Mouse (Mus musculus): Measurements from ENCODE around the gene Mmp19. TPM values are rescaled to one million over a fixed set of nuclear protein-coding genes. Genes with fewer than 3 reads are reported as not detected.

Gene Mmp19
- polyA plus RNA-seq, 1 experiment from 2014 or later = 0.30 TPM

GRCm38 (mm10) chr10:128840612-128841011, 49.9 kb downstream of the Mmp19 start:
- no peak overlapping the region for H3K4me3 ChIP-seq
- H3K27ac ChIP-seq = no peak overlapping the region
- no peaks in the 10 kb centered on the region for H3K27me3 ChIP-seq (ENCODE audit: low read depth, poor library complexity, severe bottlenecking)
- peaks cover 92% of the 10 kb centered on the region for H3K36me3 ChIP-seq
- no peaks in the 10 kb centered on the region for H3K9me3 ChIP-seq (replicated peaks)
- H3K4me1 ChIP-seq = peaks cover 9% of the 10 kb centered on the region; the same call in 1 of the 2 replicates
- DNase-seq (ENCODE audit: low spot score) = no peak

- Histone ChIP-seq H3K4me3 (no peak overlapping the region), H3K9me3 (replicated peaks) (no peaks in the 10 kb centered on the region), H3K4me1 (peaks cover 11% of the 10 kb centered on the region; the same call in 1 of the 2 replicates), H3K27ac (no peak overlapping the region), H3K27me3 (ENCODE audit: low read depth, poor library complexity, severe bottlenecking) (no peaks in the 10 kb centered on the region), H3K36me3 (peaks cover 90% of the 10 kb centered on the region)
- 91% methylated on average over 5 of the region's 5 CpGs for WGBS
- DNase-seq (ENCODE audit: low spot score) = no peak
These were observed 52.5 kb downstream of the Mmp19 start for GRCm38 (mm10) chr10:128843260-128843659.

GRCm38 (mm10) chr10:128845516-128845915, 54.8 kb downstream of the Mmp19 start:
- H3K27ac ChIP-seq = no peak overlapping the region
- H3K36me3 ChIP-seq = peaks cover 90% of the 10 kb centered on the region
- H3K27me3 ChIP-seq (ENCODE audit: low read depth, poor library complexity, severe bottlenecking) = no peaks in the 10 kb centered on the region
- DNase-seq (ENCODE audit: low spot score) = no peak
- no peaks in the 10 kb centered on the region for H3K9me3 ChIP-seq (replicated peaks)
- 79% methylated on average over 2 of the region's 2 CpGs for WGBS
- H3K4me3 ChIP-seq = no peak overlapping the region
- peaks cover 11% of the 10 kb centered on the region; the same call in 1 of the 2 replicates for H3K4me1 ChIP-seq

- no peaks in the 10 kb centered on the region for H3K9me3 ChIP-seq (replicated peaks)
- H3K4me1 ChIP-seq = peaks cover 11% of the 10 kb centered on the region; the same call in 1 of the 2 replicates
- H3K27ac ChIP-seq = no peak overlapping the region
- H3K27me3 ChIP-seq (ENCODE audit: low read depth, poor library complexity, severe bottlenecking) = no peaks in the 10 kb centered on the region
- H3K36me3 ChIP-seq = peaks cover 88% of the 10 kb centered on the region
- DNase-seq (ENCODE audit: low spot score) = no peak
- H3K4me3 ChIP-seq = no peak overlapping the region
- 96% methylated on average over 4 of the region's 4 CpGs for WGBS
These were observed 56.0 kb downstream of the Mmp19 start for GRCm38 (mm10) chr10:128846664-128847063.

DNA sequence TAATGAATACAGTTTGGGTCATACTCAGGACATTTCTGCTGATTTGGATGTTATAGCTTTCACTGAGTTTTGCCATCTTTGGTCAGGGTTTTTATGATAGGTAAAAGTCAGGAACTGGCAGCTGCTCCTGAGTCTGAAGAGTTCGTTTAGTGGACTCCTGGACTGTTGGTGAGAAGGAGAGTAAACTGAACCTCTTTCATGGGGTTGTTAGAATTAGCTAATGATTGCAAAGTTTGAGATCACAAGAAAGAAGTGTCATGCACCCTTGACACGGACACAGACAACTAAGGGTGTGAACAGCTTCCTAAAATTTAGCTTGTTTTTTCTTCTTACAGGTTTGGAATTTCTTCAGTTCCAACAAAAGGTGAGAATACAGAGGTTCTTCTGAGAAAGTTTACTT, 57.7 kb downstream of the Mmp19 start:
- H3K9me3 ChIP-seq (replicated peaks) = no peaks in the 10 kb centered on the region
- 57% methylated on average over 2 of the region's 2 CpGs for WGBS
- H3K4me3 ChIP-seq = no peak overlapping the region
- H3K4me1 ChIP-seq = peaks cover 11% of the 10 kb centered on the region; the same call in 1 of the 2 replicates
- no peaks in the 10 kb centered on the region for H3K27me3 ChIP-seq (ENCODE audit: low read depth, poor library complexity, severe bottlenecking)
- H3K36me3 ChIP-seq = peaks cover 88% of the 10 kb centered on the region
- no peak overlapping the region for H3K27ac ChIP-seq
- no peak for DNase-seq (ENCODE audit: low spot score)

DNA sequence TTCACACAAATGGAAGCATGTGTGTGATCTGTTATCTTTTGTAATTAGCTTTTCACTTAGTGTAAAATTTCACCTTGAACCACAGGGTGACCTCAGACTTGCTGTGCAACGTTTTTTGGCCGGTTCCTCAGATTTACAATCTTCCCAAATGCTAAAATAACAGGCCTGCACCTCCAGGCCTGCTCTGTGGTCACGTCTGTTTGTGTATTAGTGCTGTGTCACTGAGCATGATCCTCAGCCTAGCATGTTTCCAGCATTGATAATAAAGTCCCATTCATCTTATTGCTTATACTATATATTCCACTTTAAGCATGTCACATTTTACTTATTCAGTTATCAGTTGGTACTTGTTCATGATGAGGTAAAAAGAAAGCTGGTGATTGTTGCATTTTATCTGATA, 59.6 kb downstream of the Mmp19 start:
- Histone ChIP-seq H3K36me3 (peaks cover 81% of the 10 kb centered on the region), H3K4me1 (peaks cover 5% of the 10 kb centered on the region; the same call in 1 of the 2 replicates), H3K27ac (no peak overlapping the region), H3K9me3 (replicated peaks) (no peaks in the 10 kb centered on the region), H3K4me3 (no peak overlapping the region), H3K27me3 (ENCODE audit: low read depth, poor library complexity, severe bottlenecking) (no peaks in the 10 kb centered on the region)
- 83% methylated on average over 3 of the region's 3 CpGs for WGBS
- no peak for DNase-seq (ENCODE audit: low spot score)

Other genes starting within 250 kb of the Mmp19 start
- gene Zc3h10, start 243.1 kb upstream of the Mmp19 start, polyA plus RNA-seq (2016; fragmentation: Nextera tagmentation; extraction: Ambion mirVana) = 14.5 and 15.4 TPM in 2 replicates
- 3,499 and 3,829 TPM in 2 replicates for gene Rpl41, start 241.6 kb upstream of the Mmp19 start, polyA plus RNA-seq (2016; fragmentation: Nextera tagmentation; extraction: Ambion mirVana)
- 267 and 322 TPM in 2 replicates for gene Pa2g4, start 224.9 kb upstream of the Mmp19 start, polyA plus RNA-seq (2016; fragmentation: Nextera tagmentation; extraction: Ambion mirVana)
- gene Erbb3, start 201.3 kb upstream of the Mmp19 start, polyA plus RNA-seq (2016; fragmentation: Nextera tagmentation; extraction: Ambion mirVana) = 3.2 and 5.3 TPM in 2 replicates
- 592 and 676 TPM in 2 replicates for gene Rps26, start 164.2 kb upstream of the Mmp19 start, polyA plus RNA-seq (2016; fragmentation: Nextera tagmentation; extraction: Ambion mirVana)
- gene Ikzf4, start 144.9 kb upstream of the Mmp19 start, polyA plus RNA-seq (2016; fragmentation: Nextera tagmentation; extraction: Ambion mirVana) = 2.4 and 2.9 TPM in 2 replicates
- gene Suox, start 116.8 kb upstream of the Mmp19 start, polyA plus RNA-seq (2016; fragmentation: Nextera tagmentation; extraction: Ambion mirVana) = 11.3 and 12.5 TPM in 2 replicates
- 54.0 and 68.0 TPM in 2 replicates for gene Rab5b, start 94.6 kb upstream of the Mmp19 start, polyA plus RNA-seq (2016; fragmentation: Nextera tagmentation; extraction: Ambion mirVana)
- gene Pmel, start 86.7 kb upstream of the Mmp19 start, polyA plus RNA-seq (2016; fragmentation: Nextera tagmentation; extraction: Ambion mirVana) = 0.25 and 0.55 TPM in 2 replicates
- gene Cdk2, start 85.9 kb upstream of the Mmp19 start, polyA plus RNA-seq (2016; fragmentation: Nextera tagmentation; extraction: Ambion mirVana) = 136 and 150 TPM in 2 replicates
- gene Dgka, start 46.1 kb upstream of the Mmp19 start, polyA plus RNA-seq (2016; fragmentation: Nextera tagmentation; extraction: Ambion mirVana) = 3.7 and 5.0 TPM in 2 replicates
- 61.0 and 63.1 TPM in 2 replicates for gene Pym1, start 43.0 kb upstream of the Mmp19 start, polyA plus RNA-seq (2016; fragmentation: Nextera tagmentation; extraction: Ambion mirVana)
- gene Dnajc14, start 13.2 kb downstream of the Mmp19 start, polyA plus RNA-seq (2016; fragmentation: Nextera tagmentation; extraction: Ambion mirVana) = 47.7 and 54.0 TPM in 2 replicates
- gene Tmem198b, start 13.5 kb downstream of the Mmp19 start, polyA plus RNA-seq (2016; fragmentation: Nextera tagmentation; extraction: Ambion mirVana) = 14.8 and 19.8 TPM in 2 replicates
- 245 and 250 TPM in 2 replicates for gene Sarnp, start 26.4 kb downstream of the Mmp19 start, polyA plus RNA-seq (2016; fragmentation: Nextera tagmentation; extraction: Ambion mirVana)
- 52.9 and 62.9 TPM in 2 replicates for gene Ormdl2, start 30.7 kb downstream of the Mmp19 start, polyA plus RNA-seq (2016; fragmentation: Nextera tagmentation; extraction: Ambion mirVana)
- gene Gdf11, start 100.8 kb downstream of the Mmp19 start, polyA plus RNA-seq (2016; fragmentation: Nextera tagmentation; extraction: Ambion mirVana) = 16.2 TPM in 2 replicates
- 430 and 439 TPM in 2 replicates for gene Cd63, start 110.1 kb downstream of the Mmp19 start, polyA plus RNA-seq (2016; fragmentation: Nextera tagmentation; extraction: Ambion mirVana)
- gene Rdh5, start 132.0 kb downstream of the Mmp19 start, polyA plus RNA-seq (2016; fragmentation: Nextera tagmentation; extraction: Ambion mirVana) = 9.2 and 10.2 TPM in 2 replicates
- 168 and 182 TPM in 2 replicates for gene Bloc1s1, start 133.1 kb downstream of the Mmp19 start, polyA plus RNA-seq (2016; fragmentation: Nextera tagmentation; extraction: Ambion mirVana)
- gene Itga7, start 142.9 kb downstream of the Mmp19 start, polyA plus RNA-seq (2016; fragmentation: Nextera tagmentation; extraction: Ambion mirVana) = 0.15 and 0.24 TPM in 2 replicates
- gene Mettl7b, start 170.1 kb downstream of the Mmp19 start, polyA plus RNA-seq (2016; fragmentation: Nextera tagmentation; extraction: Ambion mirVana) = 0.11 TPM in 1 of 2 replicates, not detected in the other
- gene Olfr9, start 198.5 kb downstream of the Mmp19 start, polyA plus RNA-seq (2016; fragmentation: Nextera tagmentation; extraction: Ambion mirVana) = not detected in 2 replicates
- gene Olfr763, start 219.9 kb downstream of the Mmp19 start, polyA plus RNA-seq (2016; fragmentation: Nextera tagmentation; extraction: Ambion mirVana) = not detected in 2 replicates
- gene Olfr764-ps1, start 249.0 kb downstream of the Mmp19 start, polyA plus RNA-seq (2016; fragmentation: Nextera tagmentation; extraction: Ambion mirVana) = not detected in 2 replicates